Mouse (Mus musculus): ENCODE measurements around the gene Ccnb1ip1.

The Ccnb1ip1 gene

DNA sequence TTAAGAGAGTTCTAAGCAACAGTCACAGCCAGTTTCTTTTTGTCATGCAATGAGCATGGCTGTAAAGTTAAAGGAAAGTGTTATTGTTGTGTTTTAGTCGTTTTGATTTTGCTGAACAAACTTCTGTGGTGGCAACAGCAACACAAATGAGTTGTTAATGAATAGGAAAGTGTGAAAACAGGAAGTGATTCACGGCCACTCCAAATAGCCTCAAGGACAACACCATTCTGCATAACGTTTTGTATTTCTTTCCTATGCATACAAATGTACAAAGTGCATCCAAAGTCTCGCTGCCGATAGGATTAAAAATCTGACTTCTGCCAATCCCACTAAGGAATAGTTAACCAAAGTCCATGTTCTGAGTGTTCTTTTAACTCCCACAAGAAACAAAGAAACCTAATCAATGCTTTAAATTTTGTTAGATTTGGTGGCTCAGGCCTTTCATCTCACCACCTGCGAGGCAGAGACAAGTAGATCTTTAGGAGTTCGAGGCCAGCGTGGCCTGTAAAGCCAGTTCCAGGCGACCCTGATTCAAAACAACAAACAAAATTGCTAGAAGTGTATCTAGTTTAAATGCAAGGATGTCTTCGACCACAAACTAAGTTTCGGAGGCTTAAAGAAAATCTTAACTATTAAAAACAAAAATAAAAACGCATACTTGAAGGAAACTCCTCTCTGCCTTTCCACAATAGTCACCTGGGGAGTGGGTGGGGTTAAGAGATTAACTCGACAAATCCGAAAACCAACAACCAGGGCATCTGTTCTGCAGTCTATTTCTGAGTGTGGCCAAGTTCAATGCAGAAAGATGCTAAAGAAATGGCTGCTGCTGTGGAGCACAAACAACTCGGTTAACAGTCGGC lies 22.9 kb downstream of the Ccnb1ip1 start:
- no peak for DNase-seq (ENCODE audit: low read depth in 2 of 2, low spot score in 2 of 2)

DNA sequence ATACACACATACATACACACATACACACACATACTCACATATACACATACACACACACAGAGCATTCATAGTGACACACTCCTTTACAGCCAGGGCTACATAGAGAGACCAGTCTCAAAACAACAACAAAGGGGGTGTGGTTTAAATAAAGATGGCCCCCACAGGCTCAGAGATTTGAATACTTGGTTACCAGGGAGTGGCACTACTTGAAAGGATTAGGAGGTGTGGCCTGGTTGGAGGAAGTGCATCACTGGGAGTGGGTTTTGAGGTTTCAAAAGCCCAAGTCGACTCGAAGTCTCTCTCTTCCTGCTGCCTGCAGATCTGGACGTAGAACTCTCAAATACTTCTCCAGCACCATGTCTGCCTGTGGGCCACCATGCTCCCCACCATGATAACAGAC lies 25.4 kb downstream of the Ccnb1ip1 start:
- no peak for DNase-seq (ENCODE audit: low read depth in 2 of 2, low spot score in 2 of 2)

DNA sequence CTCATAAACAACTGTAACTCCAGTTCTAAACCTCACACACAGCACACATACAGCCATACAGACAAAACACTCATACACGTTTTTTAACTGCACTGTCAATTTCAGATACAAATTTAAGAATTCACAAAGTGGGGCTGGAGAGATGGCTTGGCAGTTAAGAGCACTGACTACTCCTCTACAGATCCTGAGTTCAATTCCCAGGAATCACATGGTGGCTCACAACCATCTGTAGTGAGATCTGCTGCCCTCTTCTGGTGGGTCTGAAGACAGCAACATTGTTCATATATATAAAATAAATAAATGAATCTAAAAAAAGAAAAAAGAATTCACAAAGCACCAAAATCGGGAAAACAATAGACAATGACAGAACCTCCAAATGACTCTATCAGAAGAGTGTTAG lies 36.2 kb downstream of the Ccnb1ip1 start:
- DNase-seq (ENCODE audit: low read depth in 2 of 2, low spot score in 2 of 2) = no peak

DNA sequence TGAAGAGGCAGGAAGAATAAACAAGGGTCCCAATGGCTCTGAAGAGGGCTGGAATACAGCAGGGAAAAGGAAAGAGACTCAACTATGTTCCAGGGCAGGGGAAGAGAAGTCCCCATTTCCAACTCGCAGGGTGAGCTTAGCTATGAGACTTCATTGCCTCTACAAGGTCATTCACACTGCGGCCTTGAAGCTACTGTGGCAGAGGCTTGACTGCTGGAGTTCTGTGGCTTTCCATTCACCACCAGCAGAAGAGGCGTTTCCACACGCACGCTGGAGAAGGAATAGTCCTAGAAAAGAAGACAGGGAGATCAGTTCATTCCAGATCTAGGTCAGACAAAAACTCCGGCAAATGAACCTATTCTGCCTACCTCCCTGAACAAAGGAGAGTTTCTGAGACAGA lies 41.8 kb downstream of the Ccnb1ip1 start:
- DNase-seq (ENCODE audit: low read depth in 2 of 2, low spot score in 2 of 2) = no peak

DNA sequence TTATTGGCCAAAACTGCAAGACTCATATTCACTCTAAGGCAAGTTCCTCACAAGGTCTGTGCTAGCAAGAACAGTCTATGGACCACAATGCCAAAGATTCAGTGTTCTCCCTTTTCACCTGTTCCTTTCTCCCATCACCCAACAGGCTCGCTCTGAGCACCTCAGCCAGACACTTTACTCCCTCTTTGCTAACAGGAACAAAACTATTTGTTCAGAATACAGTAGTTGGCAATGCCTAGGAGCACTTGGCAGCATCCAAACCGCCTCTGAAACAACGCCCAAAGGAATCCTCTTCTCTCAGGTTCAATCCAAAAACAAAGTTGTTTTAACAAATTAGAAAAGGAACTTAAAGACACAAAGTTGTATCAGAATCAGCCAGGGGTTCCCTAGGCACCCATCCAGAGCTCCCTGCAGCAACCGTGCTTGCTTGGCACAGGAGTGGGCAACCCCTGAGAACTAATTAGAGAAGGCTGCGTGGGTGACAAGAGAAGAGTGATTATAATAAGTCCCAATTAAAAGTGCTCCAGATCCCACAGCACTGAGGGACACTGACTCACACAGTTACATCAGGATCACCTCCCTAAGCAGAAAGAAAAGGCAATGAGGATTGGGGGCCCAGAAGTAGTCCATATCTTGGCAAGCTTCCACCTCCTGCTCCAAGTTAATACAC lies 49.0 kb downstream of the Ccnb1ip1 start:
- DNase-seq (ENCODE audit: low read depth in 2 of 2, low spot score in 2 of 2) = no peak

DNA sequence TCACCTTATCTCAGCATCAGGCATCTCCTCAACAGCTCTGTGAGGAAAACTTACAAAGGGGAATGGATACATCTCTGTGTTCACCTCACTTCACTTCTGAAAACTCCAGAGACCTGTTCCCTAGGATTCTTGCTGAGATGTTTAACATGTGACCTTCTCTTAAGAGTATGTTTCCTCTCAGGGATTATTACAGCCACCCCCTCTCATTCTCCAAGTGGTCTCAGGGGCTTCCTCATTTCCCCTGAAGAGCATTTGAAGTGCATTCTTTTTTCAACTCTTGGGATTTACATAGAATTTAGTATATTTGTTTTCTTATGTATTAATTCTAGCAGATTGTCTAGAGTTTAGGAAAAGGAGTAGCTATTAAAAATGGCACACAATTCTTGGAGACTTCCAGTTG lies 62.5 kb downstream of the Ccnb1ip1 start, which contains the start of gene Olfr749:
Olfr749 (minus strand) TSS at position 101 of the 400 bp plus-strand sequence.
- DNase-seq (ENCODE audit: low read depth in 2 of 2, low spot score in 2 of 2) = no peak

DNA sequence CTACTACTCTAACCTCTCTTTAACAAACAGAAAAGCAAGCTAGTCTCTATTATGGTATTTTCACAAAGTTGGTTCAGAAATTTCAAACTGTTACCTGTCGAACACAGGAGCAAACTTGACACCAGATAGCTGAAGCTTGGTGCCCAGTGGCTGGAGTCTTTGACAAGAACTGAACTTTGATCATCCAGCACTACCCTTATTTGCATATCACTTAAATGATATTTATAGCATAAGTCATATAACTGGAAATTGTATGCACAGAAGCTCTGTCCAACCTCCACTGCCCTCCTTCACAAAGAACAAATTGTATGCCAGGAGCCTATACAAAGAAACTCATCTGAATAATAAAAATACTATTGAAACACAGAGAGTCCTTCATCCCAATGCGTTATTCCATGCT lies 65.9 kb downstream of the Ccnb1ip1 start:
- no peak for DNase-seq (ENCODE audit: low read depth in 2 of 2, low spot score in 2 of 2)

DNA sequence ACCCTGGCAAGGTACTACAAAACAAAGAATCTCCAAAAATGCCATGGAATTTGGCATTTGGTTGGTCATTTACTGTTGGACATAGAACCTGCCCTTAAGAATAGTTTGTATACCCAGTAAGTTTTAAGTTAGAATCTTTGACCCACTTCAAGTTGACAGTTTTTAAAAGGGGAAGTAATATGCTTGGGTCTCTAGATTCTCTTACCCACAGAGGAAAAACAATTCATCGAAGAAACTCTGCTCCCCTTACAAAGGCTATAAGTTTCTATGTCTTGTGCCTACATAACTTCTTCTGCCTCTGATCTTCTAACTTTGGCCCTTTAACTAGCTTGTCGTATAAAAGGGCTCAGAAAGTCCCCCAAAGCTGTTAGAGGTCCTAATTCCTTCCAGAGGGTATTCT lies 67.2 kb downstream of the Ccnb1ip1 start:
- DNase-seq (ENCODE audit: low read depth in 2 of 2, low spot score in 2 of 2) = no peak
